ENCODE assay signal across 18 mouse cellular contexts in genomic region chr13:111903931-111904330, GRCm38 (mm10).
DNase-seq lines count a peak whose midpoint lies in the region; ATAC-seq and TF ChIP-seq lines count a peak whose summit lies in the region.
"Had no signal": no experiment of that assay in that cellular context is flagged by ENCODE, and none has a peak within 500 bp of the region (broad histone marks: within the 10 kb centered on the region; RNA-seq: fewer than 3 reads in every experiment).

No protein-coding gene starts in this region.

- no peak for TF ChIP-seq POLR2A in olfactory bulb, adult 2 months (IDR thresholded peaks at IDR 0.05; ENCODE audit: insufficient read depth, low read depth, low read length)

- H3K4me2 ChIP-seq in liver, embryonic 14.5 days (ENCODE audit: low read depth) = no peak overlapping the region
- no peak overlapping the region for H3K4me2 ChIP-seq in liver, postnatal 0 days (ENCODE audit: low read depth, low read length)
- no peak overlapping the region for H3K4me2 ChIP-seq in liver, embryonic 15.5 days

- H3K4me3 ChIP-seq in heart, embryonic 10.5 days = no peak overlapping the region
- H3K4me3 ChIP-seq in liver, embryonic 14.5 days (ENCODE audit: insufficient read depth in 1 of 2, low read depth in 2 of 2, low read length in 2 of 2) = no peak overlapping the region
- H3K4me3 ChIP-seq in liver, postnatal 0 days (ENCODE audit: low read depth, low read length) = no peak overlapping the region
- no peak overlapping the region for H3K4me3 ChIP-seq in liver, embryonic 15.5 days (replicated peaks)
- no peak overlapping the region for H3K4me3 ChIP-seq in olfactory bulb, adult 2 months (ENCODE audit: insufficient read depth, low read depth, low read length)
- H3K4me3 ChIP-seq: embryonic facial prominence, embryonic 15.5 days; hindbrain, embryonic 12.5 days had no signal

- TF ChIP-seq EP300 in liver, embryonic 14.5 days (IDR thresholded peaks at IDR 0.05; ENCODE audit: low read depth) = no peak
- TF ChIP-seq EP300 in liver, postnatal 0 days (IDR thresholded peaks at IDR 0.05; ENCODE audit: low read depth) = no peak

- H3K27ac ChIP-seq in heart, embryonic 10.5 days = peak overlapping the region; percentile 47; the same call in 1 of the 2 replicates
- peak overlapping the region; percentile 22; the same call in 1 of the 2 replicates for H3K27ac ChIP-seq in liver, embryonic 14.5 days
- no peak overlapping the region for H3K27ac ChIP-seq in liver, postnatal 0 days (ENCODE audit: low read depth)
- H3K27ac ChIP-seq in liver, embryonic 15.5 days (replicated peaks) = peak overlapping the region; percentile 64
- peak overlapping the region; percentile 54 for H3K27ac ChIP-seq in olfactory bulb, adult 2 months (ENCODE audit: insufficient read depth, low read depth, low read length)
- H3K27ac ChIP-seq: gastrocnemius, adult 2 months had no signal

- peaks cover 21% of the 10 kb centered on the region for H3K4me1 ChIP-seq in heart, embryonic 10.5 days
- H3K4me1 ChIP-seq in liver, embryonic 14.5 days (replicated peaks; ENCODE audit: control insufficient read depth in 2 of 2, insufficient read depth in 2 of 2, low read length in 1 of 2) = peaks cover 14 to 16% of the 10 kb centered on the region in 2 experiments
- H3K4me1 ChIP-seq in liver, postnatal 0 days (ENCODE audit: insufficient read depth) = peaks cover 11% of the 10 kb centered on the region
- peaks cover 25% of the 10 kb centered on the region for H3K4me1 ChIP-seq in liver, embryonic 15.5 days (replicated peaks)
- H3K4me1 ChIP-seq in olfactory bulb, adult 2 months (ENCODE audit: control insufficient read depth, insufficient read depth, low read length) = peaks cover 10% of the 10 kb centered on the region

- H3K9me3 ChIP-seq in heart, embryonic 10.5 days = no peaks in the 10 kb centered on the region
- no peaks in the 10 kb centered on the region for H3K9me3 ChIP-seq in liver, embryonic 14.5 days (ENCODE audit: control insufficient read depth, low read length)
- no peaks in the 10 kb centered on the region for H3K9me3 ChIP-seq in liver, postnatal 0 days (ENCODE audit: low read length)
- no peaks in the 10 kb centered on the region for H3K9me3 ChIP-seq in liver, embryonic 15.5 days (replicated peaks)
- H3K9me3 ChIP-seq: embryonic facial prominence, embryonic 15.5 days; heart, embryonic 13.5 days; hindbrain, embryonic 12.5 days had no signal

- ATAC-seq in liver, embryonic 14.5 days (ENCODE audit: insufficient read depth) = no peak
- ATAC-seq in liver, postnatal 0 days = no peak
- no peak for ATAC-seq in liver, embryonic 15.5 days (ENCODE audit: insufficient read depth)
- ATAC-seq: activated CD4-positive, CD25-positive, alpha-beta regulatory T cell, adult 4 months; Patski had no signal

- no peaks in the 10 kb centered on the region for H3K27me3 ChIP-seq in heart, embryonic 10.5 days (ENCODE audit: insufficient read depth, poor library complexity, severe bottlenecking)
- no peaks in the 10 kb centered on the region for H3K27me3 ChIP-seq in liver, embryonic 14.5 days (ENCODE audit: control insufficient read depth, insufficient read depth, low read length)
- H3K27me3 ChIP-seq in liver, postnatal 0 days (ENCODE audit: insufficient read depth, low read length) = no peaks in the 10 kb centered on the region
- no peaks in the 10 kb centered on the region for H3K27me3 ChIP-seq in liver, embryonic 15.5 days
- H3K27me3 ChIP-seq: CH12.LX; embryonic facial prominence, embryonic 15.5 days; heart, embryonic 13.5 days; hindbrain, embryonic 12.5 days; Patski had no signal

- WGBS in heart, embryonic 10.5 days = 56% methylated on average over 9 of the region's 9 CpGs
- WGBS in liver, embryonic 14.5 days (ENCODE audit: insufficient replicate concordance) = 64% methylated on average over 9 of the region's 9 CpGs
- 80% methylated on average over 9 of the region's 9 CpGs for WGBS in liver, postnatal 0 days (ENCODE audit: insufficient replicate concordance)
- 75% methylated on average over 9 of the region's 9 CpGs for WGBS in liver, embryonic 15.5 days (ENCODE audit: insufficient replicate concordance)
- WGBS in olfactory bulb, adult 2 months = 61% methylated on average over 9 of the region's 9 CpGs

- intact Hi-C loops in heart, postnatal 14 days (cut with DNase I) = no loop called here

- no peak for DNase-seq in heart, embryonic 10.5 days (ENCODE audit: low spot score)
- DNase-seq in heart, postnatal 14 days = no peak
- no peak for DNase-seq in liver, embryonic 14.5 days (ENCODE audit: low read depth in 3 of 3, low spot score in 3 of 3)
- no peak for DNase-seq in liver, postnatal 0 days
- DNase-seq: adrenal gland, postnatal 25 days; cerebellum, adult 8-10 months; embryo, embryonic 11 days; gastrocnemius, adult 2 months; gastrocnemius, postnatal 25 days; heart, postnatal 4 days had no signal

- H3K36me3 ChIP-seq in heart, embryonic 10.5 days = no peaks in the 10 kb centered on the region
- no peaks in the 10 kb centered on the region for H3K36me3 ChIP-seq in liver, embryonic 14.5 days (replicated peaks; ENCODE audit: control insufficient read depth, insufficient read depth, low read depth)
- H3K36me3 ChIP-seq in liver, postnatal 0 days (replicated peaks; ENCODE audit: insufficient read depth, low read length) = no peaks in the 10 kb centered on the region
- H3K36me3 ChIP-seq in liver, embryonic 15.5 days (replicated peaks) = no peaks in the 10 kb centered on the region
- H3K36me3 ChIP-seq: embryonic facial prominence, embryonic 15.5 days; heart, embryonic 13.5 days; hindbrain, embryonic 12.5 days had no signal

- H3K9ac ChIP-seq in liver, embryonic 14.5 days (replicated peaks) = no peak overlapping the region
- no peak overlapping the region for H3K9ac ChIP-seq in liver, postnatal 0 days (replicated peaks)
- no peak overlapping the region for H3K9ac ChIP-seq in liver, embryonic 15.5 days
- H3K9ac ChIP-seq: embryonic facial prominence, embryonic 15.5 days; hindbrain, embryonic 12.5 days had no signal

- no peak for TF ChIP-seq CTCF in liver, embryonic 14.5 days (IDR thresholded peaks at IDR 0.05; ENCODE audit: low read depth)
- TF ChIP-seq CTCF in liver, postnatal 0 days (IDR thresholded peaks at IDR 0.05; ENCODE audit: low read depth) = no peak
- no peak for TF ChIP-seq CTCF in olfactory bulb, adult 2 months (IDR thresholded peaks at IDR 0.05; ENCODE audit: insufficient read depth, low read depth, low read length)
